Mouse (Mus musculus) adipocyte (in vitro differentiated cells): ENCODE data around the gene Hist1h2af.
A peak's percentile ranks its signal among the peaks of the same experiment; 100 is the strongest.

ENCODE experiments used
- DNase-seq: peaks from one replicate; pipeline ENCODE4 v3.0.0-alpha.2; 2016; ENCODE audit warnings: low spot score

Hist1h2af gene

DNA sequence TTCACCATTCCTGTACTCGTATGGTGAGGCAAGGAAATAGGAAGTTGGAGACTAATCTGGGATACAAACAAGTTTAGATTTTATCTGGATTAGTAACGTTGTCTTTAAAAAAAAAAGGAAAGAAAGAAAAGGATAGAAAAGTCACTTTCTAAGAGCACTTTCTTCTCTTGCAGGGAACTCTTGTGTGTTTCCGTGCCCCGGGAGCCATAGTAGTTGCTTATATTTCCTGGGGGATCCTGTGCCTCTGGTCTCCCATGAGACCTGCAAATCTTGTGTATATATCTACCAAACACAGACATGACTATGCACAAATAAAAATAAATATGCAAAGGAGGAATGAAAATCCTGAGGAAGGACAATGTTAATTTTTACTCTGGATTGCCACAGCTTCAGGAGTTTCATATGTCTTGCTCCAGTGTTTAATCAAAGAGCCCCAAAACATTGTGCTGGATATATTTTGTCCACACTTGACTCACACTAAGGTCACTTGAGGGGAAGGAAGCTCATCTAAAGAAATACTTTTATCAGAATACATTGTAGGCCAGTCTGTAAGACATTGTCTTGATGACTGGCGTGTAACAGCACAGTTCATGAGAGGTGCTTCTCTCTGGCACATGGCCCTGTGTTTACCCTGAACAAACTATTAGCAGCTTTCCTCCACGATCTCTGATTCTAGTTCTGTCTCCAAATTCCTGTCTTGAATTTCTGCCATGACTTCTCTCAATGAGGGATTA lies 43.4 kb downstream of the Hist1h2af start:
- no peak for DNase-seq

DNA sequence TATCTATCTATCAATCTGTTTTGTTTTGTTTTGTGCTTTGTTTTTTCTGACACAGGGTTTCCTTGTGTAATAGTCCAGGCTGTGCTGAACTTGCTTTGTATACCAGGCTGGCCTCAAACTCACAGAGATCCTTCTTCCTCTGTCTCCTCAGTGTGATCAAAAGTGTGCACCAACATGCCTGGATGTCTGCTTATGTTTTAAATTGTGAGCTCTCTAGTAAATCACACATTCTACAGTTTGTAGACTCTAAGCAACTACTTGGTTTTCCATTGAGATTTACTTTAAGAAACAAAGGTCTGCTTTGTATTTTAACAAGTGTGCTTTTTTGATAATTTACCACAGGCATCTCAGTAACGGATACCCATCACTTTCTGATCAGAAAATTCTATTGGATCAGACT lies 44.1 kb downstream of the Hist1h2af start:
- DNase-seq = no peak

DNA sequence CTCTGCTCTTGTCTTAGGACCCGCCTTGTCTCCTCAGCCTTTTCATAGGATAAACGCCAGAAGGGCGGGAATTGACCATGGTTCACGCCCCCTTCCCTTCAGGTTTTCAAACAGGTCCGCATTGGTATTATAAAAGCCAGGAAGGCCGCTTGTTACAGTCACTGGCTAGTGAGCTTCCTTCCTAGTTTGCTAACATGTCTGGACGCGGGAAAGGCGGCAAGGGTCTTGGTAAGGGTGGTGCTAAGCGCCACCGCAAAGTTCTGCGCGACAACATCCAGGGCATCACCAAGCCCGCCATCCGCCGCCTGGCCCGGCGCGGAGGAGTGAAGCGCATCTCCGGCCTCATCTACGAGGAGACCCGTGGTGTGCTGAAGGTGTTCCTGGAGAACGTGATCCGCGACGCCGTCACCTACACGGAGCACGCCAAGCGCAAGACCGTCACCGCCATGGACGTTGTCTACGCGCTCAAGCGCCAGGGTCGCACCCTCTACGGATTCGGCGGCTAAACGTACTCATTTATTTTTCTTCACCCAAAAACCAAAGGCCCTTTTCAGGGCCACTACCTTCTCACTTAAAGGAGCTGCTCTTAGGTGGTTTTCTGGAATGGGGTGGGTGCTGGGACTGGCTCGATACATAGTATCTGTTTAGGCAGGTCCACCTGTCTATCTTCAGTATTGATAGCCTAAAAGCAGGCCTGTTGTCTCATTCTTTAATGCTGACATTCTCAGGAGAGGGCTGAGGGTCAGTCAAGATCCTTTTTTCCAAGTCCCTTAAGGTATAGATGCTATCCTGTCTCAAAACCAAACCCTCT lies 47.9 kb downstream of the Hist1h2af start, which contains the start of gene Hist1h4d:
TSS of gene Hist1h4d (plus strand) at position 191 of the 811 bp plus-strand sequence.
- DNase-seq = peak; percentile 99

DNA sequence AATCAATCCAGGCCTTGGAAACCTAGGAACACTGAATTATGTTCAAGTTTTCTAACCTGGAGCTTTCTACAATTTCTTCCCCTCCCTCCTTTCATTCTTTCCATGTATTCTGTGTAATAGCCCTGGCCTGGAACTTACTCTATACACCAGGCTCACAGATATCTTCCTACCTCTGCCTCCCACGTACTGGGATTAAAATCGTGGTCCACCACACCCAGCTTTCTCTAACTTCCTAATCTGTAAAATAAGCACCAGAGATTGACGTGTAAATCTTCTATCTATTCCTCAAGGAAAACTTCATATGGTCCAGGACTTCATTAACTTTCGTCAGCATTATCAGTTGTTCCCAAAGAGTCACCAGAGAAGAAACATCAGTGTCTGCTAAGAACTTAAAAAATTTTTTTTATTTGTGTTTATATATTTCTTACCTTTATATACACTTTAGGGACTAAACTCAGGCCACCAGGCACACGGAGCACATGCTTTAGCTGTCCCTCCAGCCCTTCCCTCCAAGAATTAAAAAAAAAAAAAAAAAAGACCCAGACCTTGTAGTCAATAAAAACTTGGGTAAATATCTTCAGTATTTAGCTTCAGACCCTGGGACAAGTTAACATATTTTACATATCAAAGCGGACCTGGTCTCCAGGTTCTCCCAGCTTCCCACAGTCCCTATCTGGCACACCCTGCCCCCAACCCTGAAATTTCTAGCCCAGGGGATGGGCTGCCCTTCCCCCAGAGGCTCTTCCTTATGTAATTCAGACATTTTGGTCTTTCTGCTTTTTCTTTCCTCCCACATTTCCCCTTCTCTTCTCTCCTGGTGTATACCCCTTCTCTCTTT lies 48.7 kb downstream of the Hist1h2af start:
- peak; percentile 52 for DNase-seq

DNA sequence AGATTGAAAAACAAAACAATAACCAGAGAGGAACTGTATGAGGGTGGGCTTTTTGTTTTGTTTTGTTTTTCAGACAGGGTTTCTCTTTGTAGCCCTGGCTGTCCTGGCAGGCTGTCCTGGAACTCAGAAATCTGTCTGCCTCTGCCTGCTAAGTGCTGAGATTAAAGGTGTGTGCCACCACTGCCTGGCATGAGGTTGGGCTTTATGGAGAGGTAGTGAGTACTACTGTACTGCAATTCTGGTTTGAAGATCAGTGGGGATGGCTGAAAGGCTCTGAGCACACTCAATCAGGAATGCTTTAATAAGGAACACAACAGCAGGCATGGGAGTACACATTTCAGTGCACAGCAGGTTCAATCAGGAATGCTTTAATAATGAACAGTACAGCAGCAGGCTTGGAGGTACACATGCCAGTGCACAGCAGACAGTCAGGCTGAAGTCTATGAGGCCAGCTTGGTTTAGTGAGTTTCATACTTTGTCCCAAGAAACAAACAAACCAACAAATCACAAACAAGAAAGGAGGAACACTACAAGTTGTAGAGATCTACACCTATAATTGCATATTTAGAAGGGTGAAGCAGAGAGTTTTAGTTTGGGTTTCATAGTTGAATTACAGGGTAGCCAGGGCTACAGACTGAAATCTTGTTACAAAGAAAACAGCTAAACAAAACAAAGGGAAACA lies 49.8 kb downstream of the Hist1h2af start:
- peak; percentile 47 for DNase-seq
